Mouse (Mus musculus): ENCODE measurements around the gene Socs4.

Socs4 gene

GRCm38 (mm10) chr14:47276637-47277393, at the start of gene Socs4, which contains the start of gene Wdhd1:
TSS of gene Socs4 (plus strand) at chr14:47276931.
TSS of gene Wdhd1 (minus strand) at chr14:47276857.
- no peak for DNase-seq (ENCODE audit: extremely low read depth, low read depth, low spot score)

- no peak for DNase-seq (ENCODE audit: extremely low read depth, low read depth, low spot score)
These were observed 46.8 kb upstream of the Socs4 start for GRCm38 (mm10) chr14:47229796-47230376.

- DNase-seq (ENCODE audit: extremely low read depth, low read depth, low spot score) = no peak
These were observed 43.1 kb upstream of the Socs4 start for GRCm38 (mm10) chr14:47233602-47234001.

GRCm38 (mm10) chr14:47234032-47234431, 42.7 kb upstream of the Socs4 start:
- DNase-seq (ENCODE audit: extremely low read depth, low read depth, low spot score) = no peak

GRCm38 (mm10) chr14:47234526-47235250, 42.0 kb upstream of the Socs4 start:
- DNase-seq (ENCODE audit: extremely low read depth, low read depth, low spot score) = no peak

GRCm38 (mm10) chr14:47236491-47236890, 40.2 kb upstream of the Socs4 start:
- no peak for DNase-seq (ENCODE audit: extremely low read depth, low read depth, low spot score)

GRCm38 (mm10) chr14:47237286-47237685, 39.4 kb upstream of the Socs4 start:
- no peak for DNase-seq (ENCODE audit: extremely low read depth, low read depth, low spot score)

- DNase-seq (ENCODE audit: extremely low read depth, low read depth, low spot score) = no peak
These were observed 36.1 kb upstream of the Socs4 start for GRCm38 (mm10) chr14:47240600-47240999.

- no peak for DNase-seq (ENCODE audit: extremely low read depth, low read depth, low spot score)
These were observed 35.7 kb upstream of the Socs4 start for GRCm38 (mm10) chr14:47241046-47241445.

- DNase-seq (ENCODE audit: extremely low read depth, low read depth, low spot score) = no peak
These were observed 34.0 kb upstream of the Socs4 start for GRCm38 (mm10) chr14:47242753-47243152.

- DNase-seq (ENCODE audit: extremely low read depth, low read depth, low spot score) = no peak
These were observed 26.9 kb upstream of the Socs4 start for GRCm38 (mm10) chr14:47249839-47250238.

GRCm38 (mm10) chr14:47264866-47265265, 11.9 kb upstream of the Socs4 start:
- DNase-seq (ENCODE audit: extremely low read depth, low read depth, low spot score) = no peak

GRCm38 (mm10) chr14:47265829-47266228, 10.9 kb upstream of the Socs4 start:
- no peak for DNase-seq (ENCODE audit: extremely low read depth, low read depth, low spot score)

GRCm38 (mm10) chr14:47269056-47269455, 7.7 kb upstream of the Socs4 start:
- no peak for DNase-seq (ENCODE audit: extremely low read depth, low read depth, low spot score)

- DNase-seq (ENCODE audit: extremely low read depth, low read depth, low spot score) = no peak
These were observed 7.0 kb upstream of the Socs4 start for GRCm38 (mm10) chr14:47269706-47270105.

- no peak for DNase-seq (ENCODE audit: extremely low read depth, low read depth, low spot score)
These were observed 3.0 kb upstream of the Socs4 start for GRCm38 (mm10) chr14:47273751-47274150.

GRCm38 (mm10) chr14:47275417-47275816, 1.3 kb upstream of the Socs4 start:
- DNase-seq (ENCODE audit: extremely low read depth, low read depth, low spot score) = no peak

- DNase-seq (ENCODE audit: extremely low read depth, low read depth, low spot score) = no peak
These were observed 611 bp upstream of the Socs4 start for GRCm38 (mm10) chr14:47276036-47276603.

- no peak for DNase-seq (ENCODE audit: extremely low read depth, low read depth, low spot score)
These were observed 2.3 kb downstream of the Socs4 start for GRCm38 (mm10) chr14:47279058-47279457.

- DNase-seq (ENCODE audit: extremely low read depth, low read depth, low spot score) = no peak
These were observed 4.8 kb downstream of the Socs4 start for GRCm38 (mm10) chr14:47281535-47281934.

GRCm38 (mm10) chr14:47283568-47283967, 6.8 kb downstream of the Socs4 start:
- DNase-seq (ENCODE audit: extremely low read depth, low read depth, low spot score) = no peak

GRCm38 (mm10) chr14:47285271-47285670, 8.5 kb downstream of the Socs4 start:
- no peak for DNase-seq (ENCODE audit: extremely low read depth, low read depth, low spot score)

All from fat pad, adult 2 months (tissue).